Mouse (Mus musculus): ENCODE data around the gene Psmd14.

Gene Psmd14

GRCm38 (mm10) chr2:61711108-61712040, at the start of gene Psmd14:
TSS of gene Psmd14 (plus strand) at chr2:61711694.
- peak; percentile 85 to 87 for DNase-seq

DNA sequence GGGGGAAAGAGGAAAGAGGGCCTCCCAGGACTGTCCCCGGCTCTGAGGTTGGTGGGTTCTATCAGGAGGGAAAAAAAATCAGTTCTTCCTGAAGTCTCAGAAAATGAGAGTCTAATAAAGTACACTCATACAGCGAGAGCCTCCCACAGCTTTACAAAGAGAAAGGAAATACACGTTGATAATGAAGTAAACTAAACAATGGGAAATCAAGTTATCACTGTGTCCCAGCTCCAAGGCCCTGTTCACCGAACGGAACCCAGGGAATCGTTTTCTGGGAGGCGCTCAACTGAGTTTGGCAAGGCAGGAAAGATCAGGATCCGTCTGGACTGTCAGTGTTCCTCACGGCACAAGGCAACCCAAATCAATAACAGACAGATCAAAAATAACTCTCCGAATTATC, 48.7 kb upstream of the Psmd14 start:
- no peak for DNase-seq

- no peak for DNase-seq
These were observed 47.8 kb upstream of the Psmd14 start for GRCm38 (mm10) chr2:61663573-61664241.

GRCm38 (mm10) chr2:61667420-61667819, 44.1 kb upstream of the Psmd14 start:
- no peak for DNase-seq

DNA sequence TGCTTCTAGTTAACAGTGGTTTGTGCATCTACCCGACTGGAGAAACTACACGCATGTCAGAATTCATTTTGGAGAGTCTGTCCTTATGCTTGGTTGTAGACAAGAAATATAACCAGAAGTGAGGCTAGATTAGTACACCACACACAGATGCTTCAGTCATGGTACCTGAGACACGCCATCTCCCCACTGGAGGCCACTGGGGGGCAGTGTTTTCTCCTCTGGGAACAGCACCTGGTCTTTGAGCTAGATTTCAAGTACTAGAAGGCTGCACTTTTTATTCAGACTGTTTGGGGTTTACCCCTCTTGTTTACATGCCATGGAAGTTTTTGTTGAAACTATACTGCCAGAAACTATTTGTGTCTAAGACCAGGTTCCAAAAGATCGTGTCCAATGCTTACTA, 43.2 kb upstream of the Psmd14 start:
- DNase-seq, result peak; percentile 20 to 62

- DNase-seq, result no peak
These were observed 36.9 kb upstream of the Psmd14 start for GRCm38 (mm10) chr2:61674555-61674954.

- no peak for DNase-seq
These were observed 29.9 kb upstream of the Psmd14 start for GRCm38 (mm10) chr2:61681572-61681971.

GRCm38 (mm10) chr2:61686533-61686932, 25.0 kb upstream of the Psmd14 start:
- DNase-seq, result no peak

DNA sequence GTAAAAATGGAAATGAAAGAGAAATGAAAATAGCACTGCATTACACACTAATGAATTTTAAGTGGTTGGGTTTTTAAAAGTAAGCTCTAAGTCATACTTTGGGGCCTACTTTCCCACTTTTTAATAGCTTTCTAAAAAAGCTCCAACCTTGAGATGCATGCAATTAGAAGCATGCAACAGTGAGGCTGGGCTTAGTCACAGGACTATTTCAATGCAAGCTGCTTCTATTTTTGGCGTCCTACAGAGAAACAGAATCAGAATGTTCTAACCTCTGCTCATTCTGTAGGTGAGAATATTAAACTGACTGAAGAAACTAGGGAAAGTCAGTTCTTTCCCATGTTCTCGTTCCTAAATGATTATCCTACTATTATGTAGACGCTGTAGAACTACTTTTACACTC, 22.4 kb upstream of the Psmd14 start:
- no peak for DNase-seq

- DNase-seq, result no peak
These were observed 1.9 kb upstream of the Psmd14 start for GRCm38 (mm10) chr2:61709570-61709969.

DNA sequence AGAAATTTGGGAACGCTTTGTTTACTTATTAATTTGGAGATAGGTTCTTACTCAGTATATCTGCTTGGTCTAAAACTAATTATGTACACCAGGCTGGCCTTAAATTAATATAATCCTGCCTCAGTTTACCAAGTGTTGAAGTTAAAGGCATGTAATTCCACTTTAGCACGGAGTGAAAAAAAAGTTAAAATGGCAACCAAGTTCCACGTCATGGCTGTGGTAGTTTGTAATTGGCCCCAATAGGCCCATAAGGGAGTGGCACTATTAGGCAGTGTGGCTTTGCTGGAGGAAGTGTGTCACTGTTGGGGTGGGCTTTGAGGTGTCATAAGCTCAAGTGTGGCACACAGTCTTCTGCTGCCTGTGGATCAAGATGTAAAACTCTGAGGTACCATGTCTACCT, 1.0 kb downstream of the Psmd14 start:
- DNase-seq, result no peak

DNA sequence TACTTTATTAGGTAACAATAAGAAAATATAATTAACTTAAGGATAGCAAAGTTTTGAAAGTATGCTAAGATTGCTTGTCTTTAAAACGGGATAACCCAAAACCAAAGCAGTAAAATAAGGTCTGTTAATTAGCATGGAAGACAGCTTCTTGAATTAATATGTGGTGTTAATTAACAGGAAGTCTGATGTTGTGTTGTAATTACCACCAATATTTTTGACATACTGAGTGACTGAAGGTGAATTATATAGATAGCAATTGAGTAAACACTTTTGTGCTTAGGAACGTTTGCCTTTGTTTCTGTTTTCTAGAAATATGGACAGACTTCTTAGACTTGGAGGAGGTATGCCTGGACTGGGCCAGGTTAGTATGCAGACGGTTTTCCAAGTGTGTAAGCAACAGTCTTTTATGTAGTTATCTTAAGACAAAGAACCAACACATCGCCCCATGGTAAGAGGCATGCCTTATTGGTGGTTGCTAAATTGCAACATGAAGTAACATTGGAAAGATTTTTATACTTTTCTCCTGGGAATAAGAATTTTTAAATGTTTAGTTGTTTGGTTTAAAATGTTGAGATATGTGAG, 11.0 kb downstream of the Psmd14 start:
- no peak for DNase-seq

- DNase-seq, result no peak
These were observed 21.4 kb downstream of the Psmd14 start for GRCm38 (mm10) chr2:61732802-61733486.

DNA sequence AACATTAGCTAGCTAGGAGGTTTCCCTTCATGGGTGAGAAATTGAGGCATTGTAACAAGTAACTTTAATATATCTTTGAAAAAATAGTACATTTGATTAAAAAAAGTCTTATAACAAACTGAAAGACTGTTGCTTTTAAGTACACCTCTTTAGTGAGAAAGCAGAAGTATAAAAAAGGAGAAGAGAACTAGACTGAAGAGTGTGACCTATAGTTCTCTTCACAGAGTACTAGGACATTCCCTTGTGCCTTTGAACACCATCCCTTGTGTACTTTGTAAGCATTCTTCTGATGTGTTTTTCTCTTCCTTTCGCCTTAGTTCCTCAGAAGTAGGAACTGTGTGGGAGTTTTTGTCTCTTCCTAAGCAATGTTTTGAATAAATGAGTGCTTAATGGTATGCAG, 22.7 kb downstream of the Psmd14 start:
- DNase-seq, result no peak

DNA sequence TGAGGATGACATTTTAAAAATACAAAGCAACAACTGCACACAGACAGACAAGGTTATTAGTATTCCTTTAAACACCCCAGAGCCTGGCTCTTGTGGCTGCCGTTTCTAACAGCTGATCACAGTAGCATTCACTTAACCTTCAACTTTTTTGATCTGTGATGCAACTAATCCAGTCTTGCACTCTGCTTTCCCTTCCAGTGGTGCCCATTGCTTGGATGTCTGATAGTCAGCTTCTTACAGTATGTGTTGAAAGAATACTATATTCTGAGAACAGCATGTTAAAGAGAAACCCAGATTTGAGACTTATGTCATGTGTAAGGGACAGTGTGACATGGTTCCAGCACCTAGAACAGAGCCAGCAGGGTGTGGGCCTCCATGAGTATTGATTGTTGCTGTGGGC, 34.6 kb downstream of the Psmd14 start:
- no peak for DNase-seq

GRCm38 (mm10) chr2:61746580-61746979, 35.1 kb downstream of the Psmd14 start:
- no peak for DNase-seq

DNA sequence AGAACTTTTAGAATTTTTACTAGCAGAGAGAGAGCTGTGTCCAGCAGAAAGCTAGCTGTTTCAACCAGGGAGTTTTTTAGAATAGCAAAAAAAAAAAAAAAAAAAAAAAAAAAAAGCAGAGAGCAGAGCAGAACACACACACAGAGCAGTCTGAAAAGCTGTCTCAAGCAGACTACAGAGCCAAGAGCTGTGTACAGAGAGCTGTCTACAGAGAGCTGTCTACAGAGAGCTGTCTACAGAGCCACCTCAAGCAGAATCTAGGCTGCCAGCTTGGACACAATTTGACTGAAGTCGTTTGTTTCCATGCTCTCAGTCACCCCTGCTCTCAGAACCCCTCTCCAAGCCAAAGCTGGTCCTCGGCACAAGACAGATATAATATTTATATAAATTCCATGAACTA, 35.9 kb downstream of the Psmd14 start:
- no peak for DNase-seq

- no peak for DNase-seq
These were observed 39.2 kb downstream of the Psmd14 start for GRCm38 (mm10) chr2:61750702-61751101.

DNA sequence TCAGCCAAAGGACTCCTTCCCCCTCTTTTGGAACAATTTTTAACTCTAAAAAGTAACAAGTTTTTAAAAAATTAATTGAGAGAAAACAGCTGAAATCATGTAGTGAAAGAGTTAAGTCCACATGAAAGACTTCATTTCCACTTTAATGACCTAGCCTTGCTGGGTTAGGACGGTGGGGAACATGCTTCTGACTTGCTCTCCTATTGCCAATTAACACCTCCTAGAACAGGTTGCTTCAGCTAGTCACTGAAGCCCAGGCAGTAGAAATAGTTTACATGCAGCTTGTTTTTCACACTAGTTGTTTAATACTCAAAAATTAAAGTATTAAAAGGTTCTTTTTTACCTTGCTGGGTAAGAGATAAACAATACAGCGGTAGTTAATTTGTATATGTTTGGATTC, 39.8 kb downstream of the Psmd14 start:
- DNase-seq, result no peak

DNA sequence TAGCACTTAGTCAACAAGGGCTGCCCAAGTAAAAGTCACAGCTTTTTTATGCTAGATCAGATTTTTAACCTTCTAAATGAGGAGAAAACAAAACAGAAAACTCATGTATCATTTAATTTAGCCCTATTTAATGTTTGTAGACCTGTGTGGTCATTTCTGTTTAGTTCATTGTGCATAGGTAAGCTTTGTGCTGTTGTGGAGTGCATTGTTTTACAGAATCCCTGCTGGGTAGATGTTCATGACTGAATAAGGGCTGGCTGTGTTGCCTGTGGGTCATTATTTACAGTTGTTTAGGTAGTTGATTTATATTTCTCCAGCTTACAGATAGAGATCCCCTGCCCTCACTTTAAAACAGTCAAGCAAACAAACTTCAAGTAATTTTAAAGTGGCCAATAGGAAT, 40.9 kb downstream of the Psmd14 start:
- no peak for DNase-seq

- no peak for DNase-seq
These were observed 43.5 kb downstream of the Psmd14 start for GRCm38 (mm10) chr2:61754989-61755388.

GRCm38 (mm10) chr2:61759234-61759855, 47.9 kb downstream of the Psmd14 start:
- no peak for DNase-seq

DNA sequence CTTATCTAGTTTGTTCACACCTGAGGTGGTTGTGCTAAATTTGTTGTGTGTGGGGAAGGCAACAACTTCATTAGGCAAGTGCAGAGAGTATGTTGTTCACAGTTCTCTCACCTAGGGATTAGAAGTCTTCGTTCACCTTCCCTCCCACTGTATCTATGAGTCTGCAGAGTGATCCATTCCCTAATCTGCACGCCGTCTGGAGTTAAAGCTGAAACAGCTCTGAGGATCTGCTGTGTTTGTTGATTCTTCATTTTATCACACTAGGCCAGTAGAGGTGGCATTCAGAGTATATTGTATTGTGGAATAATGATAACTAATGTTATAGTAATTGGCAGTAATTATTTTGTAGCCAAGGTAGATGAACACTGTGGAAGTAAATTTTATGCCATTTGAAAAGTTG, 48.5 kb downstream of the Psmd14 start:
- no peak for DNase-seq
